Mouse (Mus musculus): Measurements from ENCODE around the gene Ccdc78. TPM values are rescaled to one million over a fixed set of nuclear protein-coding genes. Genes with fewer than 3 reads are reported as not detected.

Ccdc78 gene
- 0.22 TPM in 1 of 2 replicates, not detected in the other for total RNA-seq (2023)

DNA sequence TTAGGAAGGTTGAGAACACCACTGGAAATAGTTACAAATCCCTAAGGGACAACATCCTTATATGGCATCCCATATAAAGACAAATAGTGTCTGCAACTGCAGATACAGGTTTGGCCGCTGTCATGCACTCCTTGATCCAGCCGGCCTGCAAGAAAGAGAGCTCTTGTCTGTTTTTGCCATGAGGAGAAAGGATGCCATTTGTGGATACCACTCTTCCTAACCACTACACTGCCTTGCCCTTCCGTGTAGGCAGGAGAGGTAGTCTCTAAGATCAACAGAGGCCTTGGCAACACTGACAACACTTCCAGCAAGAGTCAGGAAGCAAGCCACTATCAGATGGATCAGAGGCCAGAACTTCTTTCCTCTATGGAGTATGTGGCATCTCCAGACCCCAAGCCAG lies at the start of gene Ccdc78:
TSS of gene Ccdc78 (plus strand) at position 301 of the 400 bp plus-strand sequence.

GRCm38 (mm10) chr17:25754241-25754640 lies 32.1 kb upstream of the Ccdc78 start, which contains the start of gene Msln:
TSS of gene Msln (minus strand) at chr17:25754378.

DNA sequence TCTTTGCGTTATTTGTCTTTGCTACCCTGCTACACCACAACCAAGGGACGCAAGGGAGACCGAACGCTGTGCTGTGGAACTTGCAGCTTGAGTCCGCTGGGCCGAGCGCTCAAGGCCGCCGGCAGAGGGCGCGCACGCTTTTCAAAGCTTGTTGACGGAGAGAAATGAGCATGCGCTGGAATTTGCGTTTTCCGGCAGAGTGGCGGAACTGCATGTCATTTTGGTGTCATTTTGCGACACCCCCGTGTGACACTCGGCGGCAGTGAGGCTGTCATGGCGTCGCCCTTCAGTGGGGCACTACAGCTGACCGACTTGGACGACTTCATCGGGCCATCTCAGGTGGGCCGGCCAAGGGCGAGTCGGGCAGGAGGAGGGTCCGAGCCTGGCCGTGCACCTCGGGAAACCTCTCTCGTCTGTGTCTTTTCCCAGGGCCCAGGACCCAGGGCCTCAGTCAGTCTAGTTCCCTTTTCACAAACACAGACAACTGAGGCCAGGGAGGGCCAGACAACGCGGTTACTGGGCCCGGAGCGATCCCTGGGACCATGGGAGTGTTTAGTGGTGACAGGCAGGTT lies 12.7 kb upstream of the Ccdc78 start, which contains the start of gene Narfl:
TSS of gene Narfl (plus strand) at position 228 of the 572 bp plus-strand sequence.

DNA sequence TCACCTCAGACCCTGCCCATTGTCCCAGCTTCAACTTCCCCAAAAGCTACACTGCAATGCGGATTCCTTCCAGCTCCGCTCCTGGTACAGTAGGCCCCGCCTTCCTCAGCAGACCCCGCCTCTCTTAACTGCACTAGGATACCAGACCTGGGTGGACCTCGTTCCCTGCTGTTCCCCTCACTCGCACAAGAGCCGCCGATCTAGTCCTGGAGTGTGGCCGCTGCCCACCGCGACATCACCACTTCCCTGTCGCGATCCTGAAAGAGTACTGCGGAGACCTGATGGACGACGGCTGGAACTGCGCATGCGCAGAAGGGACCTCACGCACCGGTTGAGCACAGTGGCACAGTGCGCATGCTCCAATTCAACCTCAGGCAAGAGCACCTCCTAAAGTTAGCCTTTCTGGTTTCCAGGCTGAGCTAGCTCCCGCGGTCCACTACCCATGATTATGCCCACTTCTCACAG lies 1.1 kb upstream of the Ccdc78 start, which contains the start of gene Haghl:
TSS of gene Haghl (minus strand) at position 393 of the 465 bp plus-strand sequence.

DNA sequence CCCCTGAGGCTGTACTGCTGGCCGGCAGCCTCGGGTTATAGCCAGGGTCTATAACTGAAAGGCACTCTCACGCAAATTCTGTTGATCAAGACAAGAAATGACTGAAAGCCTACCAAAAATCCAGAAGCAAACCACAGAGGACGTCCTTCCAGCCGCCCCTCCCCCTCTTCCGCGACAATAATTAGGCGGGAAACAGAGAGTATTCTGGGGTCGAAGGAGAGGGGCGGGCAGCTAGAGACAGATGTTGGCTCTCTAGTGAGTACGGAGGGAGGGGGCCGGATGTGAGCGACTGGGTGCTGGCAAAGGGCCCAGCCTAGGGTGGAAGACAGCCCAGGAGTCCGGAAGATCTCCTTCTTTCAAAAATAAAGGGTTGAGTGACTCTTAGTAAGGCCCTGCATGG lies 6.2 kb downstream of the Ccdc78 start, which contains the start of gene Fam173a:
TSS of gene Fam173a (minus strand) at position 287 of the 400 bp plus-strand sequence.

DNA sequence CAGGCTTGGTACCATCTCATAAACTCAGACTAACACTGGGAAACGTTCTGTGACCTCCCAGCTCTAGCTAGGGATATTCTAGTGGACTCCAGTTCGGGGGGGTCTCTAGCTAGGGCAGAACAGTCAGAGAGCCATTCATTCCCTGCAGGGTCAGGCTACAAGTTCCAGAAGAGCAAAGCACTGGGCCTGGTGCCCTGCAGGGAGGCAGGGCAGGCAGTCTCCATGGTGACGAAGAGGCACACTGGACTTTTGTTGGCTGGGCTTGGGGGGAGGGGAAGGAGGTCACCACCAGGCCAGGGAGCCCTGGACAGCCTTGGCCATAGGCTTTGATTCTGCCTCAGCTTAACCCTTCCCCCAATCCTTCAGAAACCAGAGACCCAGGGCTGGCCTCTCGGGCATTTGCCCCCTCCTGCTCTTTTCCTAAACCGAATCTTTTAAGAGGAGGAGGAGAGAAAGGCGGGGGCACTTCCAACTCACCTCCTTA lies 9.3 kb downstream of the Ccdc78 start, which contains the start of gene AC134908.4:
TSS of gene AC134908.4 (minus strand) at position 51 of the 484 bp plus-strand sequence.

GRCm38 (mm10) chr17:25796951-25797369 lies 10.6 kb downstream of the Ccdc78 start, which contains the start of gene Metrn:
TSS of gene Metrn (minus strand) at chr17:25797136.

DNA sequence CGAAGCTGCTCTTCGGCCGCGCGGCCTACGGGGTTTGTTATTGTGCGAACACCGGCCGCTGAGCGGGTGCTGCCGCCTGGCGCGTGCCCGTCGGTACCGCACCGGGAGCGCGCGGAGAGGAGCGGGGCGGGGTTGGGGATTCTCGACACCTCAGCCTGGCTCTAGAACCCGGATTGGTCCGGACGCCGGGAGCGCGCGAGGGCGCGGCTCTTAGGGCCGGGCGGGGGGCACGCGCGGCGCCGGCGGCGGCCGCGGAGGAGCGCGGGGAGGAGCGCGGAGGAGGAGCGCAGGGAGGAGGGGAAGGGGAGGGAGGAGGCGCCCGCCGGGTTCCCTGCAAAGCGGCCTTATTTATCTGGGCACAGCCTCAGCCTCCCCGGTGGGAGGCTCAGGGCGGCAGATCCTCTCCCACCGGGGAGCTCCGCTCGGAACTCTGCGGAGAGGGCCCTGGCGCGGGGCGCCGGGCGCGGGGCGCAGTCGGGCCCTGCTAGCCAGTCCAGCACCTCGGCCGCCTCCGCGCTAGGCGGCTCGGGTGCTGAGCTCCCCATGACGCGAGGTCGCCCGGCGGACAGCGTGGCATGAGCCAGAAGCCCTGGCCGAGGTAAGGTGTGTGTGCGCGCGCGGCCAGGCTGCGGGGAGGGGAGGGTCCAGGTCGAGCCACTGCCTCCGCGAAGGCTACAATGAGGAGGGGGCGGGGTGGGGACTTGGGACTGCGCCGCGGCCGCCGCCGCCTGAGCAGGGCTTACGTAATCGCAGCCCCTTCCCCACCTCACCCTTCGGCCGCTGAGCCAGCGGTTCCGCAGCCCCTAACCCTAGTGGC lies 22.6 kb downstream of the Ccdc78 start, which contains the start of gene Fbxl16:
TSS of gene Fbxl16 (plus strand) at position 297 of the 817 bp plus-strand sequence.

GRCm38 (mm10) chr17:25823452-25823851 lies 37.1 kb downstream of the Ccdc78 start, which contains the start of gene Wdr24:
TSS of gene Wdr24 (plus strand) at chr17:25823627.

DNA sequence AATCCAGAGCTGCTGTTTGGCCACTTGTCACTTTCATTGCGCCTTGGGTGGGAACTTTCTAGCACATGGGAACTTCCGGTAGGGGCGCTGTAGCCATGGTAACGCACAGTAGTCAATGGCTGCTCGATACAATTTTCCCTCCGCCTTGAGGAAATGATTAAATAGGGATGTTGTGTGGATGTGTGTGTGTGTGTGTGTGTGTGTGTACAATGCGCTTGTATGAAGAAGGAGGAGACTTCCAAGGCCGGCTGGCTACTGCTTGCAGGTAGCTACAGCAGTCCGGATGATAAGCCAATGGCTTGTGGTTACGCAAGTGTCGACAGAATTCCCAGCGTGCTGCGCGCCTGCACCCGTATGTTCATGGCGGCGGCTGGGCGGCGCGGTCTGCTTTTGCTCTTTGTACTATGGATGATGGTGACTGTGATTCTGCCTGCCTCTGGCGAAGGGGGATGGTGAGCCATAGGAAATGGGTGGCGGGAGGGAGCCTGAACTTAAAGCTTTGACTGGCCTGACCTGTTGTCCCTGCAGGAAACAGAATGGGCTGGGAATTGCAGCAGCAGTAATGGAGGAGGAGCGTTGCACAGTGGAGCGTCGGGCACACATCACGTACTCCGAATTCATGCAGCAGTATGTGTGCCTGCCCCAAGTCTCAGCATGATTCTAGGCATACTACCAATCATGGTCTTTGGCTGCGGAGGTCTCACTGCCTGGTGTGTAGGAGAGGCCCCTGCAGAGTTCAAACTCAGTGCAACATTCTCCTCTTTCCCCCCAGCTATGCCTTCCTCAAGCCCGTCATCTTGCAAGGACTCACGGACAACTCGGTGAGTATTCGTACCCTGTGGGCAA lies 42.6 kb downstream of the Ccdc78 start, which contains the start of gene Jmjd8:
TSS of gene Jmjd8 (plus strand) at position 156 of the 846 bp plus-strand sequence.

GRCm38 (mm10) chr17:25833291-25833663 lies 46.9 kb downstream of the Ccdc78 start, which contains the start of gene Stub1:
TSS of gene Stub1 (minus strand) at chr17:25833404.

GRCm38 (mm10) chr17:25837076-25837410 lies 50.7 kb downstream of the Ccdc78 start, which contains the start of gene Rhbdl1:
TSS of gene Rhbdl1 (minus strand) at chr17:25837295.

Other genes starting within 250 kb of the Ccdc78 start
- not detected in 2 replicates for gene Sox8, start 215.9 kb upstream of the Ccdc78 start, total RNA-seq (2023)
- 8.7 and 10.5 TPM in 2 replicates for gene Lmf1, start 207.5 kb upstream of the Ccdc78 start, total RNA-seq (2023)
- not detected in 2 replicates for gene Gng13, start 69.4 kb upstream of the Ccdc78 start, total RNA-seq (2023)
- 9.7 and 18.7 TPM in 2 replicates for gene Chtf18, start 59.2 kb upstream of the Ccdc78 start, total RNA-seq (2023)
- gene Rpusd1, start 58.9 kb upstream of the Ccdc78 start, total RNA-seq (2023) = 4.5 TPM in 2 replicates
- not detected in 2 replicates for gene Mslnl, start 50.5 kb upstream of the Ccdc78 start, total RNA-seq (2023)
- 0.88 TPM in 1 of 2 replicates, not detected in the other for gene Msln, start 32.2 kb upstream of the Ccdc78 start, total RNA-seq (2023)
- 24.6 and 35.5 TPM in 2 replicates for gene Narfl, start 12.8 kb upstream of the Ccdc78 start, total RNA-seq (2023)
- gene Haghl, start 907 bp upstream of the Ccdc78 start, total RNA-seq (2023) = 10.2 and 14.6 TPM in 2 replicates
- gene Fam173a, start 6.3 kb downstream of the Ccdc78 start, total RNA-seq (2023) = 25.4 and 34.7 TPM in 2 replicates
- not detected in 2 replicates for gene AC134908.4, start 9.1 kb downstream of the Ccdc78 start, total RNA-seq (2023)
- gene Metrn, start 10.6 kb downstream of the Ccdc78 start, total RNA-seq (2023) = 10.9 and 16.2 TPM in 2 replicates
- 0.11 TPM in 1 of 2 replicates, not detected in the other for gene Fbxl16, start 22.5 kb downstream of the Ccdc78 start, total RNA-seq (2023)
- gene Wdr24, start 37.0 kb downstream of the Ccdc78 start, total RNA-seq (2023) = 13.3 and 17.6 TPM in 2 replicates
- 7.7 and 8.2 TPM in 2 replicates for gene Jmjd8, start 42.3 kb downstream of the Ccdc78 start, total RNA-seq (2023)
- gene Stub1, start 46.8 kb downstream of the Ccdc78 start, total RNA-seq (2023) = 35.4 and 46.5 TPM in 2 replicates
- 0.64 and 1.3 TPM in 2 replicates for gene Rhbdl1, start 50.7 kb downstream of the Ccdc78 start, total RNA-seq (2023)
- 1.7 and 2.8 TPM in 2 replicates for gene Gm20683, start 55.2 kb downstream of the Ccdc78 start, total RNA-seq (2023)
- gene Rhot2, start 58.3 kb downstream of the Ccdc78 start, total RNA-seq (2023) = 26.5 and 33.7 TPM in 2 replicates
- 21.9 and 25.5 TPM in 2 replicates for gene Wdr90, start 74.9 kb downstream of the Ccdc78 start, total RNA-seq (2023)
- gene Mcrip2, start 82.2 kb downstream of the Ccdc78 start, total RNA-seq (2023) = 1.4 and 3.2 TPM in 2 replicates
- gene Mettl26, start 88.5 kb downstream of the Ccdc78 start, total RNA-seq (2023) = 6.4 and 6.5 TPM in 2 replicates
- gene Wfikkn1, start 94.3 kb downstream of the Ccdc78 start, total RNA-seq (2023) = 2.1 and 4.1 TPM in 2 replicates
- gene Rab40c, start 133.1 kb downstream of the Ccdc78 start, total RNA-seq (2023) = 13.0 and 17.4 TPM in 2 replicates
- gene Pigq, start 158.4 kb downstream of the Ccdc78 start, total RNA-seq (2023) = 34.9 and 36.2 TPM in 2 replicates
- gene Nhlrc4, start 158.4 kb downstream of the Ccdc78 start, total RNA-seq (2023) = not detected in 2 replicates
- not detected in 2 replicates for gene A930017K11Rik, start 166.0 kb downstream of the Ccdc78 start, total RNA-seq (2023)
- 12.0 and 19.3 TPM in 2 replicates for gene Capn15, start 199.2 kb downstream of the Ccdc78 start, total RNA-seq (2023)

Measured in neutrophil, adult 65 days (primary cell).